Mouse (Mus musculus): ENCODE data around the gene Hormad2. TPM values are rescaled to one million over a fixed set of nuclear protein-coding genes. Genes with fewer than 3 reads are reported as not detected.

Gene Hormad2
- total and polyA plus RNA-seq, 3 experiments = not detected

GRCm38 (mm10) chr11:4434461-4434860 is 6.4 kb downstream of the Hormad2 start:
- H3K79me2 ChIP-seq (replicated peaks; ENCODE audit: control insufficient read depth, extremely low read depth, insufficient read depth, poor library complexity, severe bottlenecking) = no peaks in the 10 kb centered on the region
- DNase-seq (ENCODE audit: extremely low read depth) = no peak
- in situ Hi-C loops (cut with MboI; ENCODE audit: low pct_ligation_motif_present, low pct_unique_long_range_greater_than_20kb, low sequenced_read_pairs) (loop anchor here (25.0 kb wide), 1 partner anchor 403 kb away; the partner anchor contains the start of gene Nf2), dilution Hi-C loops (cut with MboI; ENCODE audit: extremely low pct_ligation_motif_present, extremely low pct_unique_long_range_greater_than_20kb, low sequenced_read_pairs) (no loop called here)
- no peaks in the 10 kb centered on the region for H3K9me3 ChIP-seq (replicated peaks; ENCODE audit: low read length)
- no peak overlapping the region for H3K4me2 ChIP-seq (ENCODE audit: insufficient read depth, low read depth, poor library complexity, severe bottlenecking)
- H3K27ac ChIP-seq (ENCODE audit: insufficient read depth, low read depth) = no peak overlapping the region
- H3K4me3 ChIP-seq (replicated peaks in 1 of 3; ENCODE audit: low read depth in 2 of 3, low read length in 2 of 3, poor library complexity in 1 of 3) = no peak overlapping the region
- H3K27me3 ChIP-seq (replicated peaks) = no peaks in the 10 kb centered on the region
- no peak overlapping the region for H3K9ac ChIP-seq (ENCODE audit: insufficient read depth, low read depth)
- peaks cover 7 to 17% of the 10 kb centered on the region in 2 experiments; a peak in 3 of 4 replicates for H3K4me1 ChIP-seq (ENCODE audit: control insufficient read depth in 1 of 2, insufficient read depth in 2 of 2)
- no peak for TF ChIP-seq NELFE (IDR thresholded peaks at IDR 0.05; ENCODE audit: low read depth, low read length)
- TF ChIP-seq ZNF384 (IDR thresholded peaks at IDR 0.05; ENCODE audit: low read depth, low read length) = no peak
- no peak for TF ChIP-seq MYC (IDR thresholded peaks at IDR 0.05; ENCODE audit: low read depth, low read length)
- TF ChIP-seq JUND (conservative IDR thresholded peaks at IDR 0.05; ENCODE audit: low read depth, low read length) = no peak
- TF ChIP-seq RAD21 (IDR thresholded peaks at IDR 0.05; ENCODE audit: low read depth, low read length) = no peak
- no peak for TF ChIP-seq JUN (IDR thresholded peaks at IDR 0.05; ENCODE audit: insufficient read depth, low read depth, low read length)
- TF ChIP-seq UBTF (IDR thresholded peaks at IDR 0.05; ENCODE audit: low read depth, low read length) = no peak
- no peak for TF ChIP-seq USF1 (IDR thresholded peaks at IDR 0.05; ENCODE audit: low read depth, low read length)
- no peak for TF ChIP-seq SIN3A (IDR thresholded peaks at IDR 0.05; ENCODE audit: low read length)
- no peak for TF ChIP-seq TCF12 (IDR thresholded peaks at IDR 0.05; ENCODE audit: low read depth, low read length)
- no peak for TF ChIP-seq IRF4 (IDR thresholded peaks at IDR 0.05; ENCODE audit: low read depth, low read length)
- no peak for TF ChIP-seq POLR2AphosphoS2 (IDR thresholded peaks at IDR 0.05; ENCODE audit: low read depth, low read length)
- no peak for TF ChIP-seq GABPA (IDR thresholded peaks at IDR 0.05; ENCODE audit: insufficient replicate concordance, low read depth, low read length)
- no peak for TF ChIP-seq CHD1 (IDR thresholded peaks at IDR 0.05; ENCODE audit: low read depth, low read length)
- H3K36me3 ChIP-seq (replicated peaks in 1 of 2; ENCODE audit: control insufficient read depth in 1 of 2, insufficient read depth in 1 of 2, low read length in 1 of 2) = no peaks in the 10 kb centered on the region

DNA sequence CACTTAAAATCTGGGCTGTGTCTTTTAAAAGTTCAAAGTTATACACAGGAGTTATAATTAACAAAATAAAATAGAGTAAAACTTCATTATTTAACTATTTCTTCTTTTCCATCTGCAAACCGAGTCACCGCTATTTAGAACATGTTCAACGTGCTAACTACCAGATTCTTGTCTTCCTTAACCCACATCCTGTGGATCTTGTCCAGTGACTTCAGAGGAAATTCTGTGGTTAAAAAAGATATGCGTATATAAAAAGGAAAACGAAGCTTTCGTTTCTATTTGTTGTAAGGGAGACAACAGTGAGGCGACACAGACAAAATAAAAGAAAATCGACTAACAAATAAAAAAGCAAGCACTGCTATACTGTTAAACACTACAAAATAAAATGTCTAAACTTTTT is 17.1 kb downstream of the Hormad2 start:
- Histone ChIP-seq H3K9ac (ENCODE audit: insufficient read depth, low read depth) (no peak overlapping the region), H3K79me2 (replicated peaks; ENCODE audit: control insufficient read depth, extremely low read depth, insufficient read depth, poor library complexity, severe bottlenecking) (no peaks in the 10 kb centered on the region), H3K36me3 (replicated peaks in 1 of 2; ENCODE audit: control insufficient read depth in 1 of 2, insufficient read depth in 1 of 2, low read length in 1 of 2) (no peaks in the 10 kb centered on the region), H3K4me3 (replicated peaks in 1 of 3; ENCODE audit: low read depth in 2 of 3, low read length in 2 of 3, poor library complexity in 1 of 3) (no peak overlapping the region), H3K27ac (ENCODE audit: insufficient read depth, low read depth) (no peak overlapping the region), H3K9me3 (replicated peaks; ENCODE audit: low read length) (no peaks in the 10 kb centered on the region), H3K4me1 (ENCODE audit: control insufficient read depth in 1 of 2, insufficient read depth in 2 of 2) (peaks cover 3 to 14% of the 10 kb centered on the region in 2 experiments), H3K27me3 (replicated peaks) (peaks cover 2% of the 10 kb centered on the region), H3K4me2 (ENCODE audit: insufficient read depth, low read depth, poor library complexity, severe bottlenecking) (no peak overlapping the region)
- no peak for DNase-seq (ENCODE audit: extremely low read depth)
- dilution Hi-C loops (cut with MboI; ENCODE audit: extremely low pct_ligation_motif_present, extremely low pct_unique_long_range_greater_than_20kb, low sequenced_read_pairs) (no loop called here), in situ Hi-C loops (cut with MboI; ENCODE audit: low pct_ligation_motif_present, low pct_unique_long_range_greater_than_20kb, low sequenced_read_pairs) (loop anchor here (25.0 kb wide), 1 partner anchor 412 kb away; no protein-coding TSS in a partner anchor)
- TF ChIP-seq JUN (IDR thresholded peaks at IDR 0.05; ENCODE audit: insufficient read depth, low read depth, low read length) (no peak), MAZ (IDR thresholded peaks at IDR 0.05; ENCODE audit: low read depth, low read length) (no peak), IRF4 (IDR thresholded peaks at IDR 0.05; ENCODE audit: low read depth, low read length) (no peak), JUND (conservative IDR thresholded peaks at IDR 0.05; ENCODE audit: low read depth, low read length) (no peak), MAFK (IDR thresholded peaks at IDR 0.05; ENCODE audit: insufficient replicate concordance, low read length) (no peak), EP300 (IDR thresholded peaks at IDR 0.05; ENCODE audit: low read length) (no peak), NRF1 (IDR thresholded peaks at IDR 0.05; ENCODE audit: low read depth, low read length) (no peak), PAX5 (IDR thresholded peaks at IDR 0.05; ENCODE audit: low read length) (no peak), TCF12 (IDR thresholded peaks at IDR 0.05; ENCODE audit: low read depth, low read length) (no peak), SMC3 (IDR thresholded peaks at IDR 0.05; ENCODE audit: low read depth, low read length) (no peak), SIN3A (IDR thresholded peaks at IDR 0.05; ENCODE audit: low read length) (no peak), USF1 (IDR thresholded peaks at IDR 0.05; ENCODE audit: low read depth, low read length) (no peak), MAX (IDR thresholded peaks at IDR 0.05; ENCODE audit: low read length) (no peak), ZMIZ1 (IDR thresholded peaks at IDR 0.05; ENCODE audit: low read depth, low read length) (no peak), ZNF384 (IDR thresholded peaks at IDR 0.05; ENCODE audit: low read depth, low read length) (no peak), ZC3H11A (IDR thresholded peaks at IDR 0.05; ENCODE audit: low read depth, low read length) (no peak), E2F4 (IDR thresholded peaks at IDR 0.05; ENCODE audit: insufficient replicate concordance, low read depth, low read length) (no peak), UBTF (IDR thresholded peaks at IDR 0.05; ENCODE audit: low read depth, low read length) (no peak), TBP (conservative IDR thresholded peaks at IDR 0.05; ENCODE audit: low read depth, low read length) (no peak), CHD1 (IDR thresholded peaks at IDR 0.05; ENCODE audit: low read depth, low read length) (no peak)

Measured in CH12.LX (cell line).